Mouse (Mus musculus): ENCODE data around the gene Zbed4. TPM values are rescaled to one million over a fixed set of nuclear protein-coding genes. Genes with fewer than 3 reads are reported as not detected.
A peak's percentile ranks its signal among the peaks of the same experiment; 100 is the strongest.
"Not testable (repeated sequence)": the region's sequence is repeated elsewhere in the genome, so short reads cannot be mapped to it uniquely, and the experiment has no call there.

Gene Zbed4
- total RNA-seq (2021) = 10 to 100 TPM in 1 of 2 experiments, 1 to 10 TPM in 1; 7.5 to 13.2 TPM
- 1.7 and 2.0 TPM in 2 replicates for polyA plus RNA-seq (2012; rRNA removed)
- long read RNA-seq, full-length matches to known transcripts = 2 of 5 reads
- long read RNA-seq, partial matches to known transcripts = 0 of 5 reads
- long read RNA-seq, other reads (novel, unspliced or antisense) = 3 of 5 reads

GRCm38 (mm10) chr15:88751564-88752402, at the start of gene Zbed4:
TSS of gene Zbed4 (plus strand) at chr15:88751660.
- no peak for DNase-seq

DNA sequence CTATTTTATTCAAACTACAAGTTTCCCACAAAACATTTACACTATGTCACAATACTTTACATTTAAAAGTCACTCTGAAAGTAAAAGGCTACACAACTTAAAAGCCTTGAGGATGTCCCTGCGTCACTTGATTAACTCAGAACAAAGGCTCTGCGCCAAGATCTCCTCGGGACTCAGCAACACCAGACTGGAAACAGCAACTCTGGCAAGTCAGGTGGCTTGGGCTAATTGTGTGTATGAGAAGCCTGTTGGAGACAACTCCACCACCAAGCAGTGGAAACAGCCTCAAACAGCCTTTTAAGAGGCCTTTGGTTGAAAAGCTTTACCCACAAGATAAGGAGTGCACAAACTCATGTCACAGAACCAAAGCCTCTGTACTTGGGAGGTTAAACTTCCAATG, 49.0 kb upstream of the Zbed4 start:
- peak; percentile 85 for DNase-seq

DNA sequence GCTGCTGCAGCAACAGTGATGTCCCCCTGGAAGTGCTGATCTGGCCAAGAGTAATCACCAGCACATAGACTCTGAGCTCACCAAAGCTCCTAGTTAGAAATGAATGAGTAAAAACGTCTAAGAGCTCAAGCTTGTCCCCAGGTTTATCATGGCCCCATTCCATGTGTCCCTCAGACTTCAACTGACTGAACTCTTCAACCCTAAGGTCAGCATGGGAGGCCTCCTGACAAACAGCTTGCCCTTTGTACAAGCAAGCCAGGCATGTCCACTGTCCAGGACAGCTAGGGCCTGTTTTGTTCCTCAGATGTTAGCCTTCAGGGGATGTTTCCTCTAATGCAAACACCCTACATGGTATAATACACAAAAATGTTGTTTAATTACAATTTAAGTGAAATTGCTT, 47.2 kb upstream of the Zbed4 start:
- DNase-seq = no peak

- no peak for DNase-seq
Observed at GRCm38 (mm10) chr15:88706320-88706719, 45.1 kb upstream of the Zbed4 start.

- DNase-seq = not testable (repeated sequence)
Observed at GRCm38 (mm10) chr15:88706987-88707386, 44.5 kb upstream of the Zbed4 start.

DNA sequence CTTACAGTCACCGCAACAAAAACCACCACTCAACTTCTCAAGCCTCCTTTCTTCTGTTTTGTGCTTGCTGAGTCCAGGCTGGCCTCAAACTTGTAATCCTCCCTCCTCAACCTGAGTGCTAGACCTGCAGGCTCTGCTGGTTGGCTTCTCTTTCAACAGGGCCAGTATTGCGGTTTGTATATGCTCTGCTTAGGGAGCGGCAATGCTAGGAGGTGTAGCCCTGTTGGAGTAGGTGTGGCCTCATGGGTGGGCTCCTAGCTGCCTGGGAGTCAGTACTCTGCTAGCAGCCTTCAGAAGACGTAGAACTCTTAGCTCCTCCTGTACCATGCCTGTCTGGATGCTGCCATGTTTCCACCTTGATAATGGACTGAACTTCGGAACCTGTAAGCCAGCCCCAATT, 43.3 kb upstream of the Zbed4 start:
- no peak for DNase-seq

GRCm38 (mm10) chr15:88708657-88709511, 42.6 kb upstream of the Zbed4 start:
- DNase-seq = peak; percentile 65

- DNase-seq = no peak
Observed at GRCm38 (mm10) chr15:88709878-88710277, 41.6 kb upstream of the Zbed4 start.

DNA sequence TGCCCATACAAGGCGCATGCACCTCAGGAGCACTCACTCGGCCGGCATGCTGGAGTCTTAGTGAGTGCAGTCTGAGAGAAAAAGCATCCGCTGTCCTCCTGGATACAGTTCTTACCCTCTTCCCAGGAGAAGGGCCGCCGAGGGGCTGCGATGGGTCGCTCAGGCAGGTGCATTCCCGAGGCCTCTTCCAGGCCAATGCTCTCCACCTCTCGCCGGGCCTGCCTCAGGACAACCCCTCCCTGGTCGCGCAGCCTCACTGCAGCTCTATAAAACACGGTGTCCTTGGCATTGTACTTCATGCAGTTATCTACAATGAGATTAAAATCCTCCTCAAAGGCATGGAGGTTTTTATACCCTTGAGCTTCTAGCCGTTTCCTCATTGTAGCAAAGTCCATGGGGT, 39.0 kb upstream of the Zbed4 start:
- DNase-seq = peak; percentile 76

DNA sequence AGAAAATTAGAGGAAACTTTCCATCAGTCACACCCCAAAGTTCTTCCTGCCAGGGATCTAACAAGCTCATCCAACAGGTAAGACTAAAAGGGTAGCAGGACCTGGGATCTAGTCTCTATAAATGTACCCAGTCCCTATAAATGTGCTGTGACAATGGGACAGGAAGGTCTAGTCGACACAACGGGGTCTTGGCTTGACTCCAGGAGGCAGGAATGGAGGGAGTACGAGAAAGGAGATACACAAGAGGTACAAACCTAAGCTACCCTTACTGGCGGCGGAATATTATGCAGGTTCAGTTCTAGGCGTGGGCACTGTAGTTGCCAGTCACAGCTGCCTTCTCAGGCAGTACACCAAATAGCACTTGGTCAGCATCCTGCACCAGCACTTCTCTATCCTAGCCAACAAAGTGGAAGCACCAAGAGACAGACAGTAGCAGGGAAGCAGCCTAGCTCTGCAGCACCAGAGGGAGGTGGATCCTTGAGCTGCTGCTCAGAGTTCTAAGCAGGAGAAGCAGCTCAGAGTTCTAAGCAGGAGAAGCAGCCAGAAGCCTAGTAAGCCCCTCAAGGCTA, 37.4 kb upstream of the Zbed4 start:
- DNase-seq = no peak

- no peak for DNase-seq
Observed at GRCm38 (mm10) chr15:88716350-88716749, 35.1 kb upstream of the Zbed4 start.

- no peak for DNase-seq
Observed at GRCm38 (mm10) chr15:88717239-88717638, 34.2 kb upstream of the Zbed4 start.

DNA sequence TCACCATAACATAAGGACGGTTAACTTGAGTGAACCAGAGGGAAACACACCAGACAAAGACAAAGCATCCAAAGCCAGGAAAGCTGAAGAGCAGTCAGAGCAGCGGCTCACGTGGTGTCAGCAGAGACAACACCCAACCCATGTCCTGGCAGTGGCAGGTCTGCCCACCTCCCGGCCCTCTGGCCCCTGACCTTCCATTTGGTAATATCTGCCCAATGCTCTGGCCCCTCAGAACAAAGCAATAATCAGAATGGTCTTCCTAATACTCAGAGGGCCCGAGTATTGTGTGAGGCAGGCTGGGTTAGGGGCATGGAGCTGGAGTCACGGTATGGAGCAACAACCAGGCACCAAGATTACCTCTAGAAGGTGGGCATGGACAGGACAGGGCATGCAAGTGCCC, 28.3 kb upstream of the Zbed4 start:
- no peak for DNase-seq

DNA sequence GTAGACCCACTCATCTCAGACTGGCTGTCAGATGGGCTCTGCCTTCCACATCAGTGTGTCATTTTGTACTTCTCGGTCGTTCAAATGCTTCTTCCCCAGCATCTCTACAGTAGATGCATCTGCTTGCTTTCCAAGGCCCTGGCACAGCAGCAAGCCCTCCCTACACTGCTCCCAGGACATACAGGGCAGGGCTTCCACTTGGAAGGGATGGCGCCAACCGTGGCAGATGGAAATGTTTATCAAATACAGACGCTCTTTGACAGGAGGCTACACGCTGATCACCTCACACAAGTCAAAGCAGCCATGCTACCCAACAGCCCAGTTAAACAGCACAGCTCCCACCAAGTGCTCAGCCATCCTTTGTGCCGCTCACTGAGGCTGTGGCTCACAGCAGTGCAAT, 27.1 kb upstream of the Zbed4 start:
- no peak for DNase-seq

DNA sequence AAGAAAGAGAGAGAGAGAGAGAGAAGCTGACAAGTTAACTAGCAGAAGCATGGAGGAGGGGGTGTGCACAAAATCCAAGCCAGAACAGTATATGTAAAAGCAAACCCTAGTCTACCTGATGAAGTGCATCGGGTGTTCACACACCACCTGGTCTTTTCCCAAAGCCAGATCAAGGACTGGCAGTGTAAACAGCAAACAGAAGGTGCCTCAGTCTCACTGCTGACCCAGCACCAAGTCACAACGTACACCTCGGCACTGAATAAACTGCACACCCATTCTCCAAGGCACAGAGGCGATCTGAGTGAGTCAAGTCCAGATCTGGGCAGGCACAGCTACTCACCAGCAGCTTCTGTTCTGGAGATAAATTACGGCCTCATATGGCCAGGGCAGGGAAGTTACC, 26.4 kb upstream of the Zbed4 start:
- DNase-seq = no peak

DNA sequence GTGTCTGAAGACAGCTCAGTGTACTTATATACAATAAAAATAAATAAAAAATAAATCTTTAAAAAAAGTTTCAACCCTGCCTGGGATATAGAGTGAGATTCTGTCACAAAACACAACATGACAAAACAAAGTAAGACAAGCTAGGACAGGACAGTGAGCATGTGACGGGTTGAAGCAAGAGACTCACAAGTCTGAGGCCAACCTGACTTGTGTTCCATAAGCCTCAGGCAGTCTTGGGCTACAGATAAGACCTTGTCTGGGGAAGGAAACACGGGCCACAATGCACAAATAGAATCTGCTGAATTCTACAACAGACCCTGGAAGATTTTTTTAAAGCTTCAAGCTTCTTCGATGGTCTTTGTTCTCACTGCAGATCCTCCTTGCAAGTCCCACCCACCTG, 24.3 kb upstream of the Zbed4 start:
- no peak for DNase-seq

DNA sequence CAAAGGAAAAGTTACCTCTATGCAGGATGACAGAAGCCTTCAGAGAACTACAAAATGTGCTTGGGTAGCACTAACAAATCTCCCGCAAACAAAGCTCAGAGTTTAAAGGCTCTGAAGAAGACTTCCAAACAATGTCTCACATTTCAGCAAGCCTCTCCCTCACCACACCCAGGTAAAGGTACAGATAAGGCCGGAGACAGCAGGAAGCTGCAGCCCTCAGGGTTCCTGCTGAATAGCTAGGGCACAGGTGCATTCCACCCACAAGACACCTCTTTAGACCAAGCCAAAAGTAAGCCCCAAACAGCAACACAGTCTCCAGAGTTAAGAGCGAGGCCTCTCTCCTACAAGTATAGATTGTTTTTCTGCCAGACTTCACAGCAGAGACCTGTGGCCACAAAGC, 20.7 kb upstream of the Zbed4 start:
- DNase-seq = no peak

DNA sequence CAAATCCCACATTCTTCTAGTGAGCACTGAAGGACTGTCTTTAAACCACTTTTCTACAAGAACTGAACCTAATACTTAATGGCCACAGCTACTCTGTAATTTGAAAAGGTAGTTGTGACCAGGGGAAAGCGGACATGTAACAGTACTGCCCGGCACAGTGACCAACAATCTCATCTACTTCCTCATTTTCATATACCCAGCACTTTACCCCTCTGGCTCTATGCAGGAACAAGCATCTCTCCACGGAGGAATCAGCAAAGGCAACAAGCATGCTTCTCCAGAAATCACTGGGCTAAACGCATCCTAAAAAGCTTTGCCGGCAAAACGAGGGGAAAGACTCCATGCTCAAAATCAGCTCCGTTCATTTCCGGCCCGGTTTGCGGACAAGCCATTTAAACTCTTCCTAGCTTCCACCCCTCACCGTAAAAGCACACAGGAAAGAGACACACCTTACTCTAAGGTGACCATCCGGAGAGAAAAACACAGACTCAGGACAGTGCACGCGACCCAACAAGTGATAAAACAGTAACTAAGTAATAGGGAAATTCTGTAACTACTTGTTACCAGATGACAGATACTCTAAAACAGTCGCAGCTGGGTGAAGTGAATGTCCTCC, 18.9 kb upstream of the Zbed4 start:
- DNase-seq = no peak

DNA sequence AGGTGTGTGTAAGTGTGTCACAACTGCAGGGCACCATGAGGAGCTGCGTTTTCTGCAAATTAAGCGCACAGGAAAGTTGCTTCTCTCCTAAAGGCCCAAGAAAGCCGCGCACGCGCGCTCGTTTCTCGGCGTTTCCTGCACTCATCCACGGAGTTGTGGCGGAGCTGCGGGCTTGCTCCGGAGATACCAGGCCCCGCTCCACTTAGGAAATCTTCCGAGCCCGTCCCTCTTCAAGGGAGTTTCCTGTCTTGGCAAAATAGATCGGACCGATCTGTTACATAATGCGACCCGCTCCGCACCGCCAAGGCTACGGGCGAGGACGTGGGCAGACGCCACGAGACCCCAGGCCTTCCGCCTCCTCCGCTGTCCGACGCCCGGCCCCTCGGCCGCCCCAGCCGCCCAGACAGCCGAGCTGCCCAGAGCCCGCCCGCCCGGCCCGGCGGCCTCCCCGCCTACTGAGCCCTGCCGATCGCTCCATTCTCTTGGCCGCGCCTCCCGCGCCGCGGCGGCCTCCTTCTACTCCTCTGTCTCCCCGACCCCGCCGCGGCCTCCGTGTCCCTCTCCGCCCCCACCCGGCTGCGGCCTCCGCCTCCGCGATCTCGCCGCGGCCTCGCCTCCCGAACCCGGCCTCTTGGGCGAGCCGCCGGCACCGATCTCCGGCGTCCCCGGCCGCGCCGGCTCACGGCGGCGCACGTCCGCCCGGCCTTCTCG, 18.3 kb upstream of the Zbed4 start:
- peak; percentile 86 for DNase-seq

GRCm38 (mm10) chr15:88733834-88734571, 17.5 kb upstream of the Zbed4 start, which contains the start of gene Brd1:
TSS of gene Brd1 (minus strand) at chr15:88734233.
- DNase-seq = peak; percentile 90

GRCm38 (mm10) chr15:88736166-88736565, 15.3 kb upstream of the Zbed4 start:
- DNase-seq = peak; percentile 39

Measured in adrenal gland, adult 2 months (tissue).